Mouse (Mus musculus) hindbrain, embryonic 15.5 days (tissue): ENCODE data around the gene Fnip2. TPM values are rescaled to one million over a fixed set of nuclear protein-coding genes. Genes with fewer than 3 reads are reported as not detected.
A peak's percentile ranks its signal among the peaks of the same experiment; 100 is the strongest.

Experiments used
- ATAC-seq: fragments of 200-750 bp; cut with Nextera tagmentation; 2 replicates; pipeline ENCODE4 v1.8.0; 2017; ENCODE audit warnings: low read depth, moderate number of reproducible peaks, moderate TSS enrichment; ENCODE audit not compliant: low FRiP score
- H3K27ac ChIP-seq: fragments of 300-500 bp; sonication (generic); replicated peaks from 2 replicates; pipeline ENCODE4 v1.5.1; 2015; ENCODE audit warnings: mild to moderate bottlenecking, inconsistent platforms
- H3K27me3 ChIP-seq: fragments of 300-500 bp; sonication (generic); 2 replicates; pipeline ENCODE4 v1.6.1; 2015; ENCODE audit warnings: control low read depth, inconsistent platforms
- H3K36me3 ChIP-seq: fragments of 300-500 bp; sonication (generic); 2 replicates; pipeline ENCODE4 v1.6.1; 2015; ENCODE audit warnings: control low read depth, inconsistent platforms
- H3K4me1 ChIP-seq: fragments of 300-500 bp; sonication (generic); replicated peaks from 2 replicates; pipeline ENCODE4 v1.6.1; 2015; ENCODE audit warnings: control low read depth, inconsistent platforms
- H3K4me2 ChIP-seq: fragments of 300-500 bp; sonication (generic); 2 replicates; pipeline ENCODE4 v1.6.1; 2015; ENCODE audit warnings: moderate library complexity, mild to moderate bottlenecking, inconsistent platforms
- H3K4me3 ChIP-seq: fragments of 300-500 bp; sonication (generic); 2 replicates; pipeline ENCODE4 v1.5.1; 2015; ENCODE audit warnings: mild to moderate bottlenecking, inconsistent platforms
- H3K9ac ChIP-seq: fragments of 300-500 bp; sonication (generic); 2 replicates; pipeline ENCODE4 v1.6.1; 2015; ENCODE audit warnings: inconsistent platforms
- H3K9me3 ChIP-seq: fragments of 300-500 bp; sonication (generic); 2 replicates; pipeline ENCODE4 v1.6.1; 2016; ENCODE audit warnings: control low read depth, inconsistent platforms
- WGBS: fragments of 180-500 bp; shearing (Covaris S2); methylation state at CpG from one replicate; pipeline ENCODE4 v1.1.7; 2015; 5-methylcytosine and 5-hydroxymethylcytosine counted together
- polyA plus RNA-seq: library from polyadenylated mRNA; unstranded; fragments of >200 nt; fragmentation: Nextera tagmentation; extraction: Ambion mirVana; gene quantifications from 2 replicates; pipeline ENCODE4 v1.2.1, GENCODE M21; 2015

Gene Fnip2
- polyA plus RNA-seq, 1 experiment from 2014 or later = 7.8 TPM

- WGBS = 51% methylated on average over 17 of the region's 17 CpGs
- 0 out of 2 replicates have a peak, but pooled peaks have one; percentile 65 for ATAC-seq
- no peaks in the 10 kb centered on the region; the same call in 1 of the 2 replicates for H3K9me3 ChIP-seq
- H3K4me2 ChIP-seq = peak overlapping the region; percentile 22
- H3K27ac ChIP-seq = peak overlapping the region; percentile 52
- H3K36me3 ChIP-seq = no peaks in the 10 kb centered on the region
- no peak overlapping the region for H3K4me3 ChIP-seq
- H3K4me1 ChIP-seq = peaks cover 27% of the 10 kb centered on the region
- H3K9ac ChIP-seq = no peak overlapping the region
- H3K27me3 ChIP-seq = no peaks in the 10 kb centered on the region
These were observed 49.6 kb downstream of the Fnip2 start for GRCm38 (mm10) chr3:79517884-79518591.

GRCm38 (mm10) chr3:79516958-79517357 lies 50.6 kb downstream of the Fnip2 start:
- WGBS = 90% methylated on average over 4 of the region's 4 CpGs
- no peaks in the 10 kb centered on the region; the same call in 1 of the 2 replicates for H3K9me3 ChIP-seq
- no peak overlapping the region for H3K27ac ChIP-seq
- peaks cover 27% of the 10 kb centered on the region for H3K4me1 ChIP-seq
- H3K36me3 ChIP-seq = no peaks in the 10 kb centered on the region
- no peak overlapping the region for H3K9ac ChIP-seq
- no peak overlapping the region for H3K4me2 ChIP-seq
- ATAC-seq = no peak
- H3K4me3 ChIP-seq = no peak overlapping the region
- no peaks in the 10 kb centered on the region for H3K27me3 ChIP-seq

GRCm38 (mm10) chr3:79516099-79516920 lies 51.3 kb downstream of the Fnip2 start:
- no peaks in the 10 kb centered on the region for H3K36me3 ChIP-seq
- no peaks in the 10 kb centered on the region for H3K27me3 ChIP-seq
- WGBS = 78% methylated on average over 14 of the region's 14 CpGs
- H3K4me3 ChIP-seq = no peak overlapping the region
- H3K4me1 ChIP-seq = peaks cover 27% of the 10 kb centered on the region
- no peak overlapping the region for H3K9ac ChIP-seq
- H3K9me3 ChIP-seq = no peaks in the 10 kb centered on the region
- ATAC-seq = no peak
- no peak overlapping the region for H3K27ac ChIP-seq
- no peak overlapping the region for H3K4me2 ChIP-seq

- Histone ChIP-seq H3K9ac (no peak overlapping the region), H3K9me3 (no peaks in the 10 kb centered on the region), H3K4me1 (peaks cover 19% of the 10 kb centered on the region), H3K27me3 (no peaks in the 10 kb centered on the region), H3K4me2 (no peak overlapping the region), H3K36me3 (no peaks in the 10 kb centered on the region), H3K4me3 (no peak overlapping the region), H3K27ac (no peak overlapping the region)
- 95% methylated on average over 2 of the region's 2 CpGs for WGBS
- ATAC-seq = no peak
These were observed 53.3 kb downstream of the Fnip2 start for GRCm38 (mm10) chr3:79514304-79514703.

GRCm38 (mm10) chr3:79501166-79501728 lies 66.3 kb downstream of the Fnip2 start:
- 68% methylated on average over 2 of the region's 2 CpGs for WGBS
- no peaks in the 10 kb centered on the region for H3K27me3 ChIP-seq
- no peak overlapping the region for H3K27ac ChIP-seq
- no peaks in the 10 kb centered on the region for H3K9me3 ChIP-seq
- no peak overlapping the region for H3K9ac ChIP-seq
- ATAC-seq = no peak
- no peaks in the 10 kb centered on the region for H3K4me1 ChIP-seq
- no peak overlapping the region for H3K4me2 ChIP-seq
- H3K36me3 ChIP-seq = peaks cover 19% of the 10 kb centered on the region
- H3K4me3 ChIP-seq = no peak overlapping the region

- Histone ChIP-seq H3K9ac (no peak overlapping the region), H3K27me3 (no peaks in the 10 kb centered on the region), H3K27ac (no peak overlapping the region), H3K4me1 (no peaks in the 10 kb centered on the region), H3K9me3 (no peaks in the 10 kb centered on the region), H3K36me3 (peaks cover 14% of the 10 kb centered on the region), H3K4me3 (no peak overlapping the region), H3K4me2 (no peak overlapping the region)
- ATAC-seq = no peak
- WGBS = 33% methylated on average over 10 of the region's 10 CpGs
These were observed 67.3 kb downstream of the Fnip2 start for GRCm38 (mm10) chr3:79500279-79500678.

- H3K36me3 ChIP-seq = peaks cover 24% of the 10 kb centered on the region
- 86% methylated on average over 6 of the region's 6 CpGs for WGBS
- H3K4me1 ChIP-seq = no peaks in the 10 kb centered on the region
- no peak overlapping the region for H3K9ac ChIP-seq
- no peak overlapping the region for H3K4me2 ChIP-seq
- H3K27me3 ChIP-seq = no peaks in the 10 kb centered on the region
- no peaks in the 10 kb centered on the region for H3K9me3 ChIP-seq
- H3K4me3 ChIP-seq = no peak overlapping the region
- no peak overlapping the region for H3K27ac ChIP-seq
- ATAC-seq = no peak
These were observed 70.9 kb downstream of the Fnip2 start for GRCm38 (mm10) chr3:79496668-79497067.

- H3K4me2 ChIP-seq = no peak overlapping the region
- H3K4me1 ChIP-seq = no peaks in the 10 kb centered on the region
These were observed 72.4 kb downstream of the Fnip2 start for GRCm38 (mm10) chr3:79495151-79495550.

GRCm38 (mm10) chr3:79494028-79494427 lies 73.6 kb downstream of the Fnip2 start:
- Histone ChIP-seq H3K9me3 (no peaks in the 10 kb centered on the region), H3K27me3 (no peaks in the 10 kb centered on the region), H3K4me3 (no peak overlapping the region), H3K27ac (no peak overlapping the region), H3K4me2 (no peak overlapping the region), H3K36me3 (peaks cover 19% of the 10 kb centered on the region), H3K9ac (no peak overlapping the region), H3K4me1 (no peaks in the 10 kb centered on the region)
- ATAC-seq = no peak
- 86% methylated on average over 8 of the region's 8 CpGs for WGBS

More at GRCm38 (mm10) chr3:79495151-79495550, 72.4 kb downstream of the Fnip2 start:
- WGBS = 78% methylated on average over 7 of the region's 7 CpGs
- Histone ChIP-seq H3K4me3 (no peak overlapping the region), H3K36me3 (peaks cover 24% of the 10 kb centered on the region), H3K27me3 (no peaks in the 10 kb centered on the region), H3K9ac (no peak overlapping the region), H3K27ac (no peak overlapping the region), H3K9me3 (no peaks in the 10 kb centered on the region)
- no peak for ATAC-seq

- H3K4me2 ChIP-seq = no peak overlapping the region
- no peaks in the 10 kb centered on the region for H3K9me3 ChIP-seq
- no peak overlapping the region for H3K9ac ChIP-seq
- H3K27me3 ChIP-seq = no peaks in the 10 kb centered on the region
- H3K4me3 ChIP-seq = no peak overlapping the region
- no peak overlapping the region for H3K27ac ChIP-seq
- H3K36me3 ChIP-seq = peaks cover 22% of the 10 kb centered on the region
- ATAC-seq = no peak
- H3K4me1 ChIP-seq = no peaks in the 10 kb centered on the region
- WGBS = 97% methylated on average over 10 of the region's 10 CpGs
These were observed 74.5 kb downstream of the Fnip2 start for GRCm38 (mm10) chr3:79493064-79493463.

GRCm38 (mm10) chr3:79491614-79492013 lies 76.0 kb downstream of the Fnip2 start:
- H3K36me3 ChIP-seq = peaks cover 29% of the 10 kb centered on the region
- no peak overlapping the region for H3K4me2 ChIP-seq
- no peak overlapping the region for H3K9ac ChIP-seq
- 80% methylated on average over 3 of the region's 3 CpGs for WGBS
- no peak for ATAC-seq
- no peak overlapping the region for H3K27ac ChIP-seq
- H3K27me3 ChIP-seq = no peaks in the 10 kb centered on the region
- no peaks in the 10 kb centered on the region for H3K9me3 ChIP-seq
- H3K4me3 ChIP-seq = no peak overlapping the region
- H3K4me1 ChIP-seq = no peaks in the 10 kb centered on the region

GRCm38 (mm10) chr3:79490102-79490501 lies 77.5 kb downstream of the Fnip2 start:
- H3K27ac ChIP-seq = no peak overlapping the region
- H3K36me3 ChIP-seq = peaks cover 29% of the 10 kb centered on the region
- H3K4me2 ChIP-seq = no peak overlapping the region
- no peaks in the 10 kb centered on the region for H3K27me3 ChIP-seq
- H3K4me3 ChIP-seq = no peak overlapping the region
- H3K9me3 ChIP-seq = no peaks in the 10 kb centered on the region
- no peak overlapping the region for H3K9ac ChIP-seq
- ATAC-seq = no peak
- H3K4me1 ChIP-seq = no peaks in the 10 kb centered on the region
- 93% methylated on average over 5 of the region's 5 CpGs for WGBS
